In genomic region chr15:78595468-78595867, GRCm38 (mm10) we compare ENCODE assay signal across 20 mouse cellular contexts. TPM values are rescaled to one million over a fixed set of nuclear protein-coding genes. Genes with fewer than 3 reads are reported as not detected.
DNase-seq lines count a peak whose midpoint lies in the region; ATAC-seq and TF ChIP-seq lines count a peak whose summit lies in the region.
"Had no signal": no experiment of that assay in that cellular context is flagged by ENCODE, and none has a peak within 500 bp of the region (broad histone marks: within the 10 kb centered on the region; RNA-seq: fewer than 3 reads in every experiment).

No protein-coding gene starts in this region.

- no peaks in the 10 kb centered on the region for H3K36me3 ChIP-seq in kidney, postnatal 0 days (ENCODE audit: insufficient read depth, low read length)
- H3K36me3 ChIP-seq in testis, adult 2 months (ENCODE audit: control insufficient read depth, insufficient read depth, low read length): no peaks in the 10 kb centered on the region
- H3K36me3 ChIP-seq in stomach, postnatal 0 days (ENCODE audit: control insufficient read depth, insufficient read depth, low read length): no peaks in the 10 kb centered on the region
- H3K36me3 ChIP-seq in heart, embryonic 10.5 days: no peaks in the 10 kb centered on the region
- H3K36me3 ChIP-seq: embryonic facial prominence, embryonic 15.5 days; neural tube, embryonic 12.5 days had no signal

- no peak overlapping the region for H3K27ac ChIP-seq in kidney, postnatal 0 days
- H3K27ac ChIP-seq in testis, adult 2 months (ENCODE audit: control insufficient read depth, insufficient read depth, low read depth, low read length): no peak overlapping the region
- no peak overlapping the region for H3K27ac ChIP-seq in stomach, postnatal 0 days (replicated peaks)
- H3K27ac ChIP-seq in heart, embryonic 10.5 days: no peak overlapping the region
- H3K27ac ChIP-seq: embryonic facial prominence, embryonic 15.5 days; heart, adult 2 months; neural tube, embryonic 12.5 days had no signal

- no peak for ATAC-seq in kidney, postnatal 0 days (replicated peaks; ENCODE audit: low FRiP score, low read depth)
- ATAC-seq in stomach, postnatal 0 days (ENCODE audit: low FRiP score, low TSS enrichment): no peak
- ATAC-seq: hindbrain, embryonic 16.5 days; midbrain, embryonic 16.5 days had no signal

- 75% methylated on average over 5 of the region's 5 CpGs for WGBS in kidney, postnatal 0 days
- WGBS in stomach, postnatal 0 days: 68% methylated on average over 5 of the region's 5 CpGs
- WGBS in heart, embryonic 10.5 days: 65% methylated on average over 5 of the region's 5 CpGs

- peak; percentile 35; the same call in 1 of the 2 replicates for TF ChIP-seq CTCF in kidney, postnatal 0 days (IDR thresholded peaks at IDR 0.05; ENCODE audit: low read depth)
- peak; percentile 55 for TF ChIP-seq CTCF in testis, adult 2 months (IDR thresholded peaks at IDR 0.05; ENCODE audit: control insufficient read depth, insufficient read depth, insufficient replicate concordance, low read depth, low read length)
- peak; percentile 35; the same call in 1 of the 2 replicates for TF ChIP-seq CTCF in stomach, postnatal 0 days (IDR thresholded peaks at IDR 0.05; ENCODE audit: low read depth)

- TF ChIP-seq POLR2A in testis, adult 2 months (IDR thresholded peaks at IDR 0.05; ENCODE audit: control insufficient read depth, low read depth, low read length): no peak

- H3K4me2 ChIP-seq in kidney, postnatal 0 days (ENCODE audit: low read length): no peak overlapping the region
- no peak overlapping the region for H3K4me2 ChIP-seq in stomach, postnatal 0 days (replicated peaks; ENCODE audit: low read depth)
- H3K4me2 ChIP-seq: embryonic facial prominence, embryonic 15.5 days; neural tube, embryonic 12.5 days had no signal

- no peaks in the 10 kb centered on the region for H3K27me3 ChIP-seq in kidney, postnatal 0 days (ENCODE audit: insufficient read depth, low read length)
- H3K27me3 ChIP-seq in testis, adult 2 months (ENCODE audit: control insufficient read depth, insufficient read depth, low read length): no peaks in the 10 kb centered on the region
- no peaks in the 10 kb centered on the region for H3K27me3 ChIP-seq in stomach, postnatal 0 days (ENCODE audit: control insufficient read depth, insufficient read depth, low read length)
- peaks cover 17% of the 10 kb centered on the region for H3K27me3 ChIP-seq in heart, embryonic 10.5 days (ENCODE audit: insufficient read depth, poor library complexity, severe bottlenecking)
- H3K27me3 ChIP-seq: embryonic facial prominence, embryonic 15.5 days; neural tube, embryonic 12.5 days had no signal

- no peaks in the 10 kb centered on the region for H3K4me1 ChIP-seq in kidney, postnatal 0 days (replicated peaks; ENCODE audit: insufficient read depth, low read length)
- H3K4me1 ChIP-seq in testis, adult 2 months (ENCODE audit: control insufficient read depth, insufficient read depth, low read length): peaks cover 16% of the 10 kb centered on the region
- no peaks in the 10 kb centered on the region for H3K4me1 ChIP-seq in stomach, postnatal 0 days (replicated peaks; ENCODE audit: control insufficient read depth, insufficient read depth)
- 0 out of 2 replicates have a peak, but pooled peaks cover 17% of the 10 kb centered on the region for H3K4me1 ChIP-seq in heart, embryonic 10.5 days
- H3K4me1 ChIP-seq: neural tube, embryonic 12.5 days had no signal

- no peaks in the 10 kb centered on the region for H3K9me3 ChIP-seq in kidney, postnatal 0 days (replicated peaks; ENCODE audit: low read length)
- no peaks in the 10 kb centered on the region for H3K9me3 ChIP-seq in stomach, postnatal 0 days (ENCODE audit: control insufficient read depth, low read length)
- no peaks in the 10 kb centered on the region for H3K9me3 ChIP-seq in heart, embryonic 10.5 days
- H3K9me3 ChIP-seq: embryonic facial prominence, embryonic 15.5 days; neural tube, embryonic 12.5 days had no signal

- no peak overlapping the region for H3K4me3 ChIP-seq in kidney, postnatal 0 days (replicated peaks; ENCODE audit: low read depth, low read length)
- no peak overlapping the region for H3K4me3 ChIP-seq in testis, adult 2 months (ENCODE audit: control insufficient read depth, low read depth, low read length)
- H3K4me3 ChIP-seq in stomach, postnatal 0 days (ENCODE audit: low read depth, low read length): no peak overlapping the region
- H3K4me3 ChIP-seq in heart, embryonic 10.5 days: no peak overlapping the region
- H3K4me3 ChIP-seq: embryonic facial prominence, embryonic 15.5 days; heart, adult 2 months; neural tube, embryonic 12.5 days had no signal

- H3K9ac ChIP-seq in kidney, postnatal 0 days (ENCODE audit: low read depth, low read length): no peak overlapping the region
- H3K9ac ChIP-seq in stomach, postnatal 0 days (ENCODE audit: low read length): no peak overlapping the region
- H3K9ac ChIP-seq: embryonic facial prominence, embryonic 15.5 days; neural tube, embryonic 12.5 days had no signal

- no peak for TF ChIP-seq EP300 in stomach, postnatal 0 days (optimal IDR thresholded peaks at IDR 0.05)

- no peak for DNase-seq in kidney, postnatal 0 days (ENCODE audit: low spot score)
- DNase-seq in kidney, postnatal 10 days: no peak
- no peak for DNase-seq in testis, postnatal 10 days (ENCODE audit: low spot score)
- DNase-seq in ZHBTc4 (ENCODE audit: low read depth, low spot score): peak; percentile 56
- no peak for DNase-seq in stomach, postnatal 0 days (ENCODE audit: low spot score)
- DNase-seq in heart, embryonic 10.5 days (ENCODE audit: low spot score): no peak
- DNase-seq in heart, adult 11 months: no peak
- DNase-seq: adrenal gland, adult 8-10 months; cerebellum, adult 8-10 months; heart, adult 2 months; kidney, adult 8-10 months; lung, adult 2 months; right cerebral cortex, postnatal 25 days had no signal

RNA-seq across cellular contexts. Expression of gene Cyth4, which starts 1.4 kb away (rescaled TPM):
- polyA plus RNA-seq in kidney, postnatal 0 days (2015; fragmentation: Nextera tagmentation; extraction: Ambion mirVana): 5.4 and 6.2 TPM in 2 replicates
- polyA plus RNA-seq in testis, adult 2 months (2012; rRNA removed): 1.4 and 1.9 TPM in 2 replicates
- polyA plus RNA-seq in stomach, postnatal 0 days (2015; fragmentation: Nextera tagmentation; extraction: Ambion mirVana): 5.2 and 5.8 TPM in 2 replicates
- 2.3 and 5.0 TPM in 2 replicates for polyA plus RNA-seq in heart, embryonic 10.5 days (2016; fragmentation: Nextera tagmentation; extraction: Ambion mirVana)

RNA-seq across cellular contexts. Expression of gene Rac2, which starts 22.9 kb away (rescaled TPM):
- polyA plus RNA-seq in kidney, postnatal 0 days (2015; fragmentation: Nextera tagmentation; extraction: Ambion mirVana): 7.0 and 8.8 TPM in 2 replicates
- polyA plus RNA-seq in testis, adult 2 months (2012; rRNA removed): 5.5 and 9.6 TPM in 2 replicates
- polyA plus RNA-seq in stomach, postnatal 0 days (2015; fragmentation: Nextera tagmentation; extraction: Ambion mirVana): 6.4 and 8.0 TPM in 2 replicates
- polyA plus RNA-seq in heart, embryonic 10.5 days (2016; fragmentation: Nextera tagmentation; extraction: Ambion mirVana): 5.9 and 13.0 TPM in 2 replicates

RNA-seq across cellular contexts. Expression of gene Sstr3, which starts 51.0 kb away (rescaled TPM):
- 0.17 and 0.28 TPM in 2 replicates for polyA plus RNA-seq in kidney, postnatal 0 days (2015; fragmentation: Nextera tagmentation; extraction: Ambion mirVana)
- polyA plus RNA-seq in testis, adult 2 months (2012; rRNA removed): 6.0 and 7.0 TPM in 2 replicates
- 0.02 and 0.08 TPM in 2 replicates for polyA plus RNA-seq in stomach, postnatal 0 days (2015; fragmentation: Nextera tagmentation; extraction: Ambion mirVana)
- 0.12 TPM in 1 of 2 replicates, not detected in the other for polyA plus RNA-seq in heart, embryonic 10.5 days (2016; fragmentation: Nextera tagmentation; extraction: Ambion mirVana)
- polyA plus RNA-seq: embryonic facial prominence, embryonic 15.5 days; forebrain, embryonic 11.5 days; heart, adult 2 months; limb, embryonic 11.5 days had no signal
